Mouse (Mus musculus): ENCODE results near the gene Bmp10. TPM values are rescaled to one million over a fixed set of nuclear protein-coding genes. Genes with fewer than 3 reads are reported as not detected.

Gene Bmp10
- total and polyA plus RNA-seq, 3 experiments, result not detected

DNA sequence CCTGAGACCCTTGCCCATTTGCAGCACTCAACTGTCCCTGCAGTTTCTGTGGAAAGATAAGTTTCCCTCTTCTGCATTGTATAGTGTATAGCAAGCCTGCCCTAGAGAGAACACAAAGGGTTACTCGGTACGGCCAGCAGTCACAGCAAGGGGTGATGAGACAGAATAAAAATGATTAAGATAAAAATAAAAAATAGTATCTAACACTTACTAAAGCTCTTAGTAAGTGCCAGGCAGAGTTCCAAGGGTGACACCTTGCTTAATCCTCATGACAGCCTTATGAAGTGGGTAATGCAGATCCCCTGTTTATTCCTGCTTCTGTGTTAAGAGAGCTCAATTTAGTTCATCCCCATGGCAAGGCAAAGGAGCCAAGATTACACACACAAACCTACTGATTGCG, 20.7 kb downstream of the Bmp10 start:
- H3K4me3 ChIP-seq (ENCODE audit: control insufficient read depth in 1 of 2, insufficient read depth in 1 of 2, low read depth in 2 of 2, low read length in 2 of 2), result no peak overlapping the region
- no peak overlapping the region for H3K9ac ChIP-seq (ENCODE audit: control insufficient read depth, low read depth, low read length, poor library complexity, severe bottlenecking)
- no peaks in the 10 kb centered on the region for H3K36me3 ChIP-seq (ENCODE audit: control insufficient read depth in 1 of 2, insufficient read depth in 2 of 2, low read length in 2 of 2)
- no peaks in the 10 kb centered on the region for H3K4me1 ChIP-seq (ENCODE audit: control insufficient read depth in 1 of 2, insufficient read depth in 2 of 2, low read length in 2 of 2)
- H3K79me2 ChIP-seq (ENCODE audit: control insufficient read depth, insufficient read depth, low read length, poor library complexity), result no peaks in the 10 kb centered on the region
- H3K27me3 ChIP-seq (ENCODE audit: control insufficient read depth in 1 of 2, insufficient read depth in 2 of 2, low read length in 2 of 2), result peaks cover 23 to 25% of the 10 kb centered on the region in 2 experiments
- H3K9me3 ChIP-seq (replicated peaks; ENCODE audit: insufficient read depth, low read length), result no peaks in the 10 kb centered on the region
- TF ChIP-seq USF2 (IDR thresholded peaks at IDR 0.05; ENCODE audit: borderline replicate concordance in 1 of 2, insufficient read depth in 1 of 2, low read depth in 1 of 2, low read length in 2 of 2) (no peak), ZNF384 (IDR thresholded peaks at IDR 0.05; ENCODE audit: low read depth, low read length) (no peak), NRF1 (IDR thresholded peaks at IDR 0.05; ENCODE audit: insufficient read depth, low read depth, low read length, poor library complexity, severe bottlenecking) (no peak), JUND (IDR thresholded peaks at IDR 0.05; ENCODE audit: low read depth, low read length) (no peak), RAD21 (IDR thresholded peaks at IDR 0.05; ENCODE audit: low read depth, low read length) (no peak), TAL1 (IDR thresholded peaks at IDR 0.05; ENCODE audit: low read length) (no peak), POLR2A (IDR thresholded peaks at IDR 0.05; ENCODE audit: control insufficient read depth in 1 of 2, insufficient read depth in 1 of 2, low read depth in 1 of 2, low read length in 2 of 2, poor library complexity in 1 of 2) (no peak), ELF1 (IDR thresholded peaks at IDR 0.05; ENCODE audit: low read depth, low read length) (no peak), USF1 (IDR thresholded peaks at IDR 0.05; ENCODE audit: low read depth, low read length) (no peak), MXI1 (IDR thresholded peaks at IDR 0.05; ENCODE audit: low read depth, low read length) (no peak), CTCF (IDR thresholded peaks at IDR 0.05 in 2 of 3, conservative IDR thresholded peaks at IDR 0.05 in 1 of 3; ENCODE audit: control insufficient read depth in 1 of 3, insufficient read depth in 1 of 3, low read depth in 2 of 3, low read length in 3 of 3, poor library complexity in 1 of 3, severe bottlenecking in 1 of 3) (no peak), MAZ (IDR thresholded peaks at IDR 0.05; ENCODE audit: low read depth, low read length) (no peak), MEF2A (IDR thresholded peaks at IDR 0.05; ENCODE audit: extremely low read depth, insufficient replicate concordance, low read depth, low read length, poor library complexity, severe bottlenecking) (no peak), CHD1 (IDR thresholded peaks at IDR 0.05; ENCODE audit: low read depth, low read length) (no peak), E2F4 (IDR thresholded peaks at IDR 0.05; ENCODE audit: borderline replicate concordance, low read depth, low read length) (no peak)
- DNase-seq (ENCODE audit: low read depth, low spot score), result no peak
- H3K27ac ChIP-seq (ENCODE audit: control insufficient read depth, low read depth, low read length), result no peak overlapping the region

DNA sequence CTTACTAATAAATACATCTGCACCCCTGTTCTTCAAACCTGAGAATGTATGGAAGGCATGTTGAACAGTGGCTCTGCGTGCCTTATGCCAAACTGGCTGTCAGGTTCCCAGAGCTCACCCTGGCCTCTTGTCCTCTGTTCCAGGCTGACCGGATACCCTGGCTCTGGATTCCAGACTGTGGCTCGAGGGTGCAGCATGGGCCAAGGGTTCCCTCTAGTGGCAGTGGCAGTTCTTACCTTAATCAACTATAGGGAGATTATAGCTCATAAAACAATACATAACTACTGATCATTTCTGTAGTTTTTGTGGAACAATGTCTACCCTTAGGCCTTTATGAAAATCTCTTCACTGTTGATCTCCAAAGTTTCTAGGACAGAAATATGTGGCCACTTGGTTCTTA, 22.2 kb downstream of the Bmp10 start:
- DNase-seq (ENCODE audit: low read depth, low spot score), result peak; percentile 20
- no peak overlapping the region for H3K4me3 ChIP-seq (ENCODE audit: control insufficient read depth in 1 of 2, insufficient read depth in 1 of 2, low read depth in 2 of 2, low read length in 2 of 2)
- H3K9ac ChIP-seq (ENCODE audit: control insufficient read depth, low read depth, low read length, poor library complexity, severe bottlenecking), result no peak overlapping the region
- H3K27me3 ChIP-seq (ENCODE audit: control insufficient read depth in 1 of 2, insufficient read depth in 2 of 2, low read length in 2 of 2), result peaks cover 16 to 26% of the 10 kb centered on the region in 2 experiments
- H3K36me3 ChIP-seq (ENCODE audit: control insufficient read depth in 1 of 2, insufficient read depth in 2 of 2, low read length in 2 of 2), result no peaks in the 10 kb centered on the region
- no peaks in the 10 kb centered on the region for H3K4me1 ChIP-seq (ENCODE audit: control insufficient read depth in 1 of 2, insufficient read depth in 2 of 2, low read length in 2 of 2)
- no peak for TF ChIP-seq TBP (IDR thresholded peaks at IDR 0.05; ENCODE audit: low read depth, low read length)
- TF ChIP-seq RAD21 (IDR thresholded peaks at IDR 0.05; ENCODE audit: low read depth, low read length), result peak; percentile 72
- TF ChIP-seq NRF1 (IDR thresholded peaks at IDR 0.05; ENCODE audit: insufficient read depth, low read depth, low read length, poor library complexity, severe bottlenecking), result no peak
- peak; percentile 52 for TF ChIP-seq SMC3 (IDR thresholded peaks at IDR 0.05; ENCODE audit: low read depth, low read length)
- TF ChIP-seq MAZ (IDR thresholded peaks at IDR 0.05; ENCODE audit: low read depth, low read length), result no peak
- TF ChIP-seq CTCF (IDR thresholded peaks at IDR 0.05 in 2 of 3, conservative IDR thresholded peaks at IDR 0.05 in 1 of 3; ENCODE audit: control insufficient read depth in 1 of 3, insufficient read depth in 1 of 3, low read depth in 2 of 3, low read length in 3 of 3, poor library complexity in 1 of 3, severe bottlenecking in 1 of 3), result peak; percentile 48 to 71 (median 62)
- no peak for TF ChIP-seq MYC (IDR thresholded peaks at IDR 0.05; ENCODE audit: low read depth, low read length)
- no peak overlapping the region for H3K27ac ChIP-seq (ENCODE audit: control insufficient read depth, low read depth, low read length)
- no peaks in the 10 kb centered on the region for H3K79me2 ChIP-seq (ENCODE audit: control insufficient read depth, insufficient read depth, low read length, poor library complexity)
- no peaks in the 10 kb centered on the region for H3K9me3 ChIP-seq (replicated peaks; ENCODE audit: insufficient read depth, low read length)

Data from MEL (cell line).